Mouse (Mus musculus): Measurements from ENCODE around the gene 2210010C04Rik.
"Not testable (repeated sequence)": the region's sequence is repeated elsewhere in the genome, so short reads cannot be mapped to it uniquely, and the experiment has no call there.

The 2210010C04Rik gene

DNA sequence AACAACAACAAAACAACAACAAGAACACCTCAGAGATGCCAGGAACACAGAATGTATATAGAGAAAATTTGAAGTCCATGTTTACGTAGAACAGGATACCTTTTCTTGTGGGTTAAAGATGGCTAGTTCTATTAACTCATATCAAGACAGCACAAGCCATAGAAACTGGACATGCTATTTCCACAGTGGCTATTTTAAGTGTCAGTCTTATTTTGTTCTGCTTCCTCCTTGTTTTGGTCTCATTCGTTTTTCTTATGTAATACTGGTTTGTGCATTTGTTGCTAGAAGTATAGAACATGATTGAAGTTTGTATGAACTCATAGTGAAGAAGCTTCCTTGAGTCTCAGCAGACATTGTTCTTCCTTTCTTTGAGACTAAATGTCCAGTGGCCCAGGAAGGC is 16.2 kb downstream of the 2210010C04Rik start:
- DNase-seq (ENCODE audit: low spot score), result no peak

DNA sequence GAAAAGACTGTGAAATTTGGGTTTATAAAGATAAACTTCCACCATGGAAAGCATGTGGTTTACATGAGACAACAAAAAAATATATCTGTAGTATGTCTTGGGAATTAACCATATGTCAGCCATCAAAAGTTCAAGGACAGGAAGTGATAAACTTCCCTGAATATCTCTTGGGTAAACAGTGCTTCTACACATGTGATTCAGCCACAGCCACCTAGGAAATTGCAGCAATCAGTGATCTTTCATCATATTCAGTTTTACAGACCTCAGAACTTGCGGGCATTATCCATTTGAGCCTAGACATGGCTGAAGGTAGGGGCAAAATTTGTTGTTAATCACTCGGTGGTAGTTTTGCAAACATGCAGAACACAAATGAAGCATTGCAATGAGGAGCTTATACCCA is 16.7 kb downstream of the 2210010C04Rik start:
- no peak for DNase-seq (ENCODE audit: low spot score)

DNA sequence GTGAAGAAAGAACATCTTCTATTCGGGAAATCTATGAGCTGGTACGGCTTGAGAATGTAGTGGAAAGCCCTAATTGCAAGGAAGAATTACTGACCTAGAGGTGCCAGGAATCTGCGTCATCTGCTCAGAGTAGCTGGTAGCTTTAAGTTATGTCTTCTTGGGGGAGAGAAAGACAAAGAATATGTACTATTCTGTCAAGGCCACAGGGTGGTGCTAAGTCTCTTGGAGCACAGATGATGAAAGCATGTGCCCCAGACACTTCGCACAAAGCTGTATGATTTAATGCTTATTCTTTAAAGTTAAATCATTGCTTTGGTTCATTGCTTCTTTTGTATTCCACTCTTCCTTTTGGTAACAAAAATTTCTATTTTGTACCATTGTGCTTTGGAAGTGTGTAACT is 20.2 kb downstream of the 2210010C04Rik start:
- DNase-seq (ENCODE audit: low spot score), result no peak

DNA sequence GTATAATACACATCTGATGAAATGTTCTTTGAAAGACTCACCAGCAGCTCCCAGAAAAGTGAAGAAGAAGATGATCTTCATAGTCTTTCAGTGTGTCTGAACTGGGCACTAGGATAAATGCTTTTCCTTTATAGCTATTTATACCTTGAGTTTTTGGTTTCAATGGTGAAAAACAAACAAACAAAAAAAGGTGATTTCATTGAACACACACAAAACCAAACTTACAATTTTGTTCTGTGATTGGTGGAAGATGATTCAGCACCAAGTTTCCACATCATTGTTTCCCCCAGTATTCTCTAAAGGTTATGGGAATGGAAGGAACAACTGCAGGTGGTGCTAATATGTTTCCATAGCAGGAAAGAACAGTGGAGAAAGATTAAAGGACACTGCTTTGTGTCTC is 35.9 kb downstream of the 2210010C04Rik start, which contains the start of gene Gm2663:
Gm2663 (minus strand) TSS at position 101 of the 400 bp plus-strand sequence.
- DNase-seq (ENCODE audit: low spot score), result not testable (repeated sequence)
